Mouse (Mus musculus) adrenal gland, adult 2 months (tissue): Measurements from ENCODE around the gene Hmgn1. TPM values are rescaled to one million over a fixed set of nuclear protein-coding genes. Genes with fewer than 3 reads are reported as not detected.
"Not testable (repeated sequence)": the region's sequence is repeated elsewhere in the genome, so short reads cannot be mapped to it uniquely, and the experiment has no call there.

Source experiments
- DNase-seq: peaks from one replicate; pipeline ENCODE4 v3.0.0; 2021
- long read RNA-seq: library from polyadenylated mRNA; stranded (forward); transcript quantifications from one replicate; pipeline ENCODE4 v2.0.0, GENCODE M21; 2021
- polyA plus RNA-seq: library from polyadenylated mRNA; depleted of rRNA; stranded (reverse); fragments of >200 nt; gene quantifications from 2 replicates; pipeline ENCODE4 v1.2.3, GENCODE M21; 2012; rRNA removed
- total RNA-seq, 2 experiments: library from RNA; stranded (reverse); gene quantifications; 2 replicates each; pipeline ENCODE4 v1.2.3; 2021

Gene Hmgn1
- total RNA-seq (100 to 1,000 TPM; 215 to 238 TPM), polyA plus RNA-seq (12.9 and 14.9 TPM in 2 replicates)
- long read RNA-seq, transcript Hmgn1-201 (6 exons, 2,174 nt), result major isoform, 99 of 112 reads
- long read RNA-seq, partial matches to known transcripts, result 2 of 112 reads
- long read RNA-seq, other reads (novel, unspliced or antisense), result 11 of 112 reads

DNA sequence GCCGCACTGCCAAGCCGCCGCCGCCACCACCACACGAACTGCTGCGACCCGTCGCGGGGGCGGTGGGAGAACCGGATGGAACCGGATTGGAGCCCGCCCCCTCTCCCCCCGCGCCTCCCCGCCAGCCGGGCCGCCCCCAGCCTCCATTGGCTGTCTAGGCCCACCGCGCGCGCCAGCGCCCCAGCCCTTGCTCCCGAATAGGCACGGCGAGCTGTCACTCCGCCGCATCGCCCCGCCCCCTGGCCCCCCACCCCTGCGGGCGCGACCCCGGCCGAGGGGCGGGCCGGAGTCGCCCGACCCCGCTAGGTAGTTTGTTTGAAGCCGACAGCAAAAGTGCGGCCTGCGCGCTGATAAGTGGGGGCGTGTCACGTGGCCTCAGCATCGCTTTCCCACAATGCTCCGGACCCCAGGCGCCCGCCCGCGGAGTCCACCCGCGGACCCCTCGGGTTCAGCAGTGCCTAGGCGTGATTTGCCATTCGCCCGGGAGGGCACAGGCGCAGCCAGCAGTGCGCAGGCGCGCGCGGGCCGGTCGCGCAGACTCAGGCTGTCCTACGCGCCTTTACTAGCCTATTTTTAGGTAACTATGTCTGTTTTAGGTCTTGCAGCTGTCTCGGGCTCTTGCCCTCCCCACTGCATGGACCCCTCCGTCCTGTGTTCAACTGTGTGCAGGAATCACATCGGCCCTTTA, at the start of gene Hmgn1:
Hmgn1 (minus strand) TSS at position 73 of the 688 bp plus-strand sequence.
- DNase-seq, result peak; percentile 99

DNA sequence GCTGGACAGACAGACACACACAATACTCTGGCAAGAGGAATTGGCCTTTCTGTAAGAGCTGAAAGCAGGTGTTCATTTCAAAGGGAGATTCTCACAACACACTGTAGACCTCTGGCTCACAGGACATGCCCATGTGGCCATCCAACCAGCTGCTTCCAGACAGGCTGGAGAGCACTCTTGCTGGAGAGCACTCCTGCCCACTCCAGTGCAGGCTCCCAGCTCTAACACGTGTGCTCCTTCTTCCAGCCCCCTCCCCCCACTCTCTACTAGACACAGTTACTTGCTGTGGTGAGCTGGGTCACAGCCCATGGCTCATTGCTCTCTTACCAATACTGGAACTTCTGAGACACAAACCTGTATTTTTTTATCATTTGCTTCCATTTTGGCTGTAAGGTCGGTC, 47.9 kb upstream of the Hmgn1 start:
- DNase-seq, result no peak

- no peak for DNase-seq
These were observed 46.1 kb upstream of the Hmgn1 start for GRCm38 (mm10) chr16:96173648-96174047.

DNA sequence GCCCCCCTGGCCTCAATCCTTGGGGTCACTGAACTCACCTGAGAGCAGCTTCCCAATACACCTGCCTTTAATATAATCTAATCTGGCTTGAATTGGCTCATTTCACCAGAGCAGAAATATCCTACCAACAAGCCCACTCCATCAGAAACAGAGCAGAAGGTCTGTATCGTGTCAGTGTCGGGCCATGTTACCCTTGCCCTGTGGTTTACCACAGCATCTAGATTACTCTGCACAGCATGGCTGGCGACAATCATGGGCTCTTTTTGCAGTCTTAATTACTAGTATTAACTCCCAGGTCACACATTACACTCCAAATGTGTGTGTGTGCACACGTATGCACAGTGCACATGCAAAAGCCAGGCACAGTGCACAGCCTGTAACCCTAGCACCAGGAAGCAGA, 41.3 kb upstream of the Hmgn1 start:
- DNase-seq, result no peak

DNA sequence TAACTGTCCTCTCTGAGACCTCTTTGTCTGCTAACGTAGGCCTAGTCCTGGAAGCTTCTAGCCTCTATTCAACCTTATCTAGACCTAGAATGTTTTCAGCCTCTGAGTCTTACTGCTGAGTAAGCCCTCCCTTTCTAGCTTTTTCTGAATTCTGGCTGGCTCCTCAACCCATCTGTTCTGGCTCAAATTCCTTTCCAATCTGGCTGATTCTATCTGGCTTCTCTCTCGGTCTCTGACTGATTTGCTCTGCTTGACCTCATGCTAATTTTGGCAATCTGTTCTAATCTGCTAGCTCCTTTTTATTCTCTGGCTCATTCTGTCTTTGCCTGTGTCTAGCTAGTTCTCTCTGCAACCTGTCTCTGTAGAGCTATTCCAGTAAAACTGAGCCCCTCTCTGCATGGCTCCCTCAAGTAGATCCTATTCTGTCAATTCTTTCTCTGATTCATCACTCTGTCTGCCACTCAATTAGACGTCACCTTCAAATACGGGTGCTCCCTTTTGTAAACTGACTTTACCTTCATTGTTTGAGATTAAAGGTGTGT, 38.3 kb upstream of the Hmgn1 start:
- DNase-seq, result no peak

DNA sequence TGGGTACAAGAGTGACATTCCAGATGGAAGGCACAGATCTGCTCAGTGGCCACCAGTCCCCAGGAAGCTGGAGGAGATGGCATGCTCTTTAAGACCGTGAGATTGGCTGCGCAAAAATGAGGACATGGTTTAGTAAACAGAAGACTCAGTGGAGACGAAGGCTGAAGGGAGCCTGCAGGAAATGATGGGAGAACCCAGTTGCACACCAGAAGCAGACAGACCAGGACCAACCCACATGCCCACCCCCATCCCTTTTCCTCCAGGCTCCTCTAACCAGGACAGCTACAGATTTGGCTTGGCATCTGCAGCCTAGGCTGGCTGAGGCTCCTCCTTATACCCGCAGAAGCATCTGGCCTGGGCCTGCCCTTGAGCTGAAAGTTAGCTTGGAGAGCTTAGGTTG, 33.8 kb upstream of the Hmgn1 start:
- DNase-seq, result no peak

- no peak for DNase-seq
These were observed 33.4 kb upstream of the Hmgn1 start for GRCm38 (mm10) chr16:96160927-96161326.

- DNase-seq, result no peak
These were observed 32.3 kb upstream of the Hmgn1 start for GRCm38 (mm10) chr16:96159794-96160346.

GRCm38 (mm10) chr16:96159091-96159731, 31.7 kb upstream of the Hmgn1 start:
- DNase-seq, result peak; percentile 82

- DNase-seq, result peak; percentile 60
These were observed 31.1 kb upstream of the Hmgn1 start for GRCm38 (mm10) chr16:96158511-96159080.

DNA sequence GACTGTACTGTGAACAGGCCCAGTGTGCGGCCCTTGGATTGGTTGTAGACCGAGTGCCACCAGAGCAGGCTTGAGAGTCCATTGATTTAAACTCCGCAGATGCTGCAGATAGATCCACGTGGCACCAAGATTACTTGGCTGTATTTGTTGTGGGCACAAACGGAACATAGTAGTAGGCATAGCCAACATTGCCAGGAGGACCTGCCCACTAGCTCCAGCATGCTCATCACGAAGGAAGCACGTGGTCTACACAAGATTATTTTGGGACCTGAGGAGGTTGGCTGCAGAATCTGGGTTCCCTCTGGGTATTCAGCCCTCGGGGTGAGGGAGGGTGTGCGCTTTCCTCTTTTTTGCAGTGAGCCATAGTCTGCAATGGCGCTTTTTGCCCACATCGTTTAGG, 29.6 kb upstream of the Hmgn1 start:
- no peak for DNase-seq

DNA sequence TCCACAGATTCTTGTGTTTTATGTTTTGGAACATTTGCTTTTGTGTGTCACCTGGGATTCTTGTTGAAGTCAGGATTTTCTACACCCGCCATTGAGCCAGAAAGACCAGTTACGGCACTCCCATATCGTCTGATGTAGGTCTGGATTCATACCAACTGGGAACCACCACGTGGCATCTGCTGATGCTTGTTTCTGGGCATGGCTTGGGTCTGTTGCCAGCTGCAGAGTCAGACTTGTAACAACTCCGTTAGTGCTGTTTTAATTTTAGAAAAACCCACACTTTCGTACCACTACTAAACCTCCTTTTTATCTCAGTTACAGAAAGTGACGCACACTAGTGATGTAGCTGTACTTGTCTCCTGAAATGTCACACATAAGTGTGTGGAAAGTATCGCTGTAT, 28.5 kb upstream of the Hmgn1 start:
- no peak for DNase-seq

GRCm38 (mm10) chr16:96154476-96154875, 26.9 kb upstream of the Hmgn1 start:
- no peak for DNase-seq

DNA sequence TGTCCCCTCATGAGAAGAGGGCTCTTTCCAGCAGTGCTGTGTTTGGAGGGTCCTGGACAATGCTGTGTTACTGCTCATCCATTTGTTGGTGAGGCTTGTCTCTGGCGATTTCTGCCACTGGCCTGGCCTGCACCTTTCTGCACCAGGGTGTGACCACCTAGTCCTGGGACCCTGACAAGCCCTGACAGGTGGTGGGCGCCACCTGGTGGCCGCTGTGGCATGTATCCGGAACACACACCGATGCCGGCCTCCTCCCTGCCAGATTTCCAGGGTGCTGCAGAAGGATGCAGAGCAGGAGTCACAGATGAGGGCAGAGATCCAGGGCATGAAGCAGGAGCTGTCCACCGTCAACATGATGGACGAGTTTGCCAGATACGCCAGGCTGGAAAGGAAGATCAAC, 24.0 kb upstream of the Hmgn1 start:
- DNase-seq, result peak; percentile 76

GRCm38 (mm10) chr16:96150995-96151394, 23.5 kb upstream of the Hmgn1 start:
- DNase-seq, result peak; percentile 93

GRCm38 (mm10) chr16:96149311-96149710, 21.8 kb upstream of the Hmgn1 start:
- DNase-seq, result no peak

DNA sequence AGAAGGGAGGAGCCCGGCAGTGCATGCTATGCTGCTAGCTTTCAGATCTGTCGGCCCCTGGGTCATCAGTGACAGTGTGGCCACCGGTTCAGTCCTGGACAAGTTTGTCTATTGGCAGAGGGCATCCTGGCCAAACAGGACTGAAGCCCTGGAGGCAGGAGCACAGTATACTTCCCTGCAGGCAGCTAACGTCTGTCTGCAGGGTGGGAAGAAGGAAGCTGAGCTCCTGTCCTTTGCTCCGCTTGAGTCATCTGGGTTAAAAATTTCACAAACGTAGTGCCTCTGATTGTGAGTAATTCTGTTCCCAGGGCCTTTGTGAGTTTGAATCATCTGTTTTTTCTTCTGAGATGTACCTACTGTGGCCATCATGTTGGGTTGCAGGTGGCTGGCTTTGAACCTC, 21.3 kb upstream of the Hmgn1 start:
- peak; percentile 46 for DNase-seq

- no peak for DNase-seq
These were observed 18.3 kb upstream of the Hmgn1 start for GRCm38 (mm10) chr16:96145814-96146213.

DNA sequence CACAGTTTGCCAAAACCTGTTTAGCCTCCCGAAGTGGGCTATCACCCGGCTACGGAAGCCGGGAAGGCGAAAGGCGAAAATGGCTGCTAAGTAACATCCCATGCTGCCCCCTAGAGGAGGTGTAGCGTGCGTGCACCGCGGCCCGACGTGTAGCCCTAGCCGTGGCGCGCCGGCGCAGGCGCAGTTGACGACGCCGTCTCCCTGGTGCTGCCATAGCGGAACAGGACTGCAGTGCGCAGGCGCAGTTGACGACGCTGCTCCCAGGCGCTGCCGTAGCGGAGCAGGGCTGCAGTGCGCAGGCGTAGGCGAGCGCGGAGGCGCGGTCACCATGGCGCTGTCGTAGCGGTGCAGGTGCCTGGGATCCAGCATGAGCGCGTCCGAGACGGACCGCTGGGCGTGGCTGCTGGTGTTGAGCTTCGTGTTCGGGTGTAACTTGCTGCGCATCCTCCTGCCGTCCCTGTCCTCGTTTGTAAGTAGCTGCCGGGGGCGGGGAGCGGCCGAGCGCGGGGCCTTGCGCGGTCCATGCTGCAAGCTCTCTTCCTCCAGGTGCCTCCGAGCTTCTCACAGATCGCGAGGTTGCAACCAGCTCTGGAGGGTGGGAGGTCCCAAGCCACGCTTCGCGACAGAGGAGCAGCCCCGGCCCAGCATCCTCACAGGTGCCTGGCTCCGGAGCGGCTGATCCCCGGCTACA, 17.7 kb upstream of the Hmgn1 start, which contains the start of gene Wrb:
Wrb (plus strand) TSS at position 298 of the 691 bp plus-strand sequence.
- DNase-seq, result peak; percentile 100

DNA sequence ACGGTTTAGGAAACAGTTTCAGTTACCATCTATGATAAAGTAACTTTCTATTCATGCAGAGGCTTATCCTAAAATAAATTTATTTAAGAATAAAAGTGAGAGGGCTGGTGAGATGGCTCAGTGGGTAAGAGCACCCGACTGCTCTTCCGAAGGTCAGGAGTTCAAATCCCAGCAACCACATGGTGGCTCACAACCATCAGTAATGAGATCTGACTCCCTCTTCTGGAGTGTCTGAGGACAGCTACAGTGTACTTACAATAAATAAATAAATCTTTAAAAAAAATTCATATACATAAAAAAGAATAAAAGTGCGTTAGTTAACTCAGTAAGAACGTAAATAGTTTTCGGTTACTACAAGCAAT, 17.2 kb upstream of the Hmgn1 start:
- not testable (repeated sequence) for DNase-seq

GRCm38 (mm10) chr16:96128466-96128865, 937 bp upstream of the Hmgn1 start:
- DNase-seq, result no peak

DNA sequence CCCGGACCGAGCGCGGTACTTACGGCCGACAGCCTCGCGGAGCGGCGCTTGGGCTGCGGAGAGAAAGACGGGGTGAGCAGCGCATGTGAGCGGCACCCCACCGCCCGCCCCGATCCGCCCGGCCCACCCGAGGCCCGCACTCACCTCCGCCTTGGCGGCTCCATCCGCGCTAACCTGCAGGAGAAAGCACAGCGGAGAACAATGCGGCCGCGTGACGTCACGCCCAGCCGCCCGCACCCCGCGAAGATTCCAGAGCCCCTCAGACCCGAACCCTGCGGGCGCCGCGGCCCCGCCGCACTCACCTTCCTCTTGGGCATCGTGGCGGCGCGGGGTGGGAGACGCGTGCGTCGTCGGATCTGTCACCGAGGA, 257 bp downstream of the Hmgn1 start:
- no peak for DNase-seq
